ENCODE assay signal across 10 mouse cellular contexts in genomic region chr17:84100523-84100922, GRCm38 (mm10).
DNase-seq lines count a peak whose midpoint lies in the region; ATAC-seq and TF ChIP-seq lines count a peak whose summit lies in the region.
"Had no signal": no experiment of that assay in that cellular context is flagged by ENCODE, and none has a peak within 500 bp of the region (broad histone marks: within the 10 kb centered on the region; RNA-seq: fewer than 3 reads in every experiment).

No protein-coding gene starts in this region.

- 47% methylated on average over 10 of the region's 10 CpGs for WGBS in intestine, embryonic 16.5 days
- 39% methylated on average over 10 of the region's 10 CpGs for WGBS in midbrain, postnatal 0 days

- peaks cover 26% of the 10 kb centered on the region for H3K4me1 ChIP-seq in intestine, embryonic 16.5 days (ENCODE audit: control insufficient read depth, insufficient read depth, low read length)
- H3K4me1 ChIP-seq in midbrain, postnatal 0 days (ENCODE audit: insufficient read depth, low read length): no peaks in the 10 kb centered on the region

- peak overlapping the region; percentile 10; the same call in 1 of the 2 replicates for H3K9ac ChIP-seq in intestine, embryonic 16.5 days (ENCODE audit: low read depth, low read length)
- H3K9ac ChIP-seq in midbrain, postnatal 0 days (replicated peaks; ENCODE audit: low read length, poor library complexity, severe bottlenecking): no peak overlapping the region

- no peaks in the 10 kb centered on the region for H3K36me3 ChIP-seq in intestine, embryonic 16.5 days (ENCODE audit: control insufficient read depth, insufficient read depth, low read length)
- H3K36me3 ChIP-seq in midbrain, postnatal 0 days (ENCODE audit: insufficient read depth, low read length): no peaks in the 10 kb centered on the region

- TF ChIP-seq CTCF in midbrain, postnatal 0 days (IDR thresholded peaks at IDR 0.05): no peak

- H3K4me3 ChIP-seq in intestine, embryonic 16.5 days (ENCODE audit: low read length): no peak overlapping the region
- no peak overlapping the region for H3K4me3 ChIP-seq in midbrain, postnatal 0 days (ENCODE audit: low read depth, low read length)
- H3K4me3 ChIP-seq: erythroblast, embryonic 14.5 days had no signal

- ATAC-seq in intestine, embryonic 16.5 days: no peak
- ATAC-seq in midbrain, postnatal 0 days (ENCODE audit: low FRiP score): no peak

- peak; percentile 40 for DNase-seq in gastrocnemius, postnatal 14 days
- DNase-seq in gastrocnemius, adult 8-10 months (ENCODE audit: low spot score in 2 of 2): no peak
- peak; percentile 57 to 63 for DNase-seq in spleen, postnatal 36 days (ENCODE audit: low spot score in 2 of 2)
- no peak for DNase-seq in spleen, postnatal 14 days (ENCODE audit: low spot score in 2 of 2)
- peak; percentile 35 for DNase-seq in midbrain, postnatal 0 days (ENCODE audit: low spot score)
- DNase-seq in cerebellum, postnatal 25 days: no peak
- no peak for DNase-seq in cerebellum, adult 18-20 months

- intact Hi-C loops in gastrocnemius, postnatal 14 days (cut with DNase I; ENCODE audit: low total_unique reads): loop anchor here (5.0 kb wide), 1 partner anchor 73 kb away; no protein-coding TSS in a partner anchor

- H3K4me2 ChIP-seq in intestine, embryonic 16.5 days (ENCODE audit: low read depth, low read length): no peak overlapping the region
- no peak overlapping the region for H3K4me2 ChIP-seq in midbrain, postnatal 0 days (ENCODE audit: low read depth, low read length, poor library complexity, severe bottlenecking)

- H3K27ac ChIP-seq in intestine, embryonic 16.5 days (ENCODE audit: low read length): no peak overlapping the region
- peak overlapping the region; percentile 38; the same call in 1 of the 2 replicates for H3K27ac ChIP-seq in midbrain, postnatal 0 days (ENCODE audit: low read depth, low read length)

- H3K27me3 ChIP-seq in intestine, embryonic 16.5 days (replicated peaks; ENCODE audit: control insufficient read depth, insufficient read depth, low read length): no peaks in the 10 kb centered on the region
- no peaks in the 10 kb centered on the region for H3K27me3 ChIP-seq in midbrain, postnatal 0 days (ENCODE audit: insufficient read depth, low read length)
- H3K27me3 ChIP-seq: CH12.LX had no signal

- H3K9me3 ChIP-seq in intestine, embryonic 16.5 days (ENCODE audit: control insufficient read depth, low read length): no peaks in the 10 kb centered on the region
- no peaks in the 10 kb centered on the region for H3K9me3 ChIP-seq in midbrain, postnatal 0 days (ENCODE audit: low read length)

Comparison
In these comparisons a context has a peak if more than half of its experiments do, and no peak if none do; other contexts are left out.
1. DNase-seq: peak in gastrocnemius, postnatal 14 days (single experiment), spleen, postnatal 36 days (2 of 2) and midbrain, postnatal 0 days (single experiment); none in gastrocnemius, adult 8-10 months (0 of 2), spleen, postnatal 14 days (0 of 2), cerebellum, postnatal 25 days (0 of 2) and cerebellum, adult 18-20 months (0 of 2).